Mouse (Mus musculus) heart, embryonic 14.5 days (tissue): ENCODE measurements around the gene R3hdm4. TPM values are rescaled to one million over a fixed set of nuclear protein-coding genes. Genes with fewer than 3 reads are reported as not detected.
A peak's percentile ranks its signal among the peaks of the same experiment; 100 is the strongest.

Source experiments
- ATAC-seq: fragments of 200-750 bp; cut with Nextera tagmentation; 2 replicates; pipeline ENCODE4 v1.8.0; 2017; ENCODE audit warnings: low read depth, moderate TSS enrichment; ENCODE audit not compliant: insufficient number of reproducible peaks, insufficient read depth, low FRiP score
- H3K27ac ChIP-seq, 2 experiments: fragments of 200-500 bp in 1 of 2; fragments of 300-500 bp in 1 of 2; sonication (generic) in 1 of 2; replicated peaks in 1 of 2; 2 replicates each; pipeline ENCODE4 v1.5.1; 2012 to 2014; ENCODE audit warnings: low read depth in 2 of 2, low read length in 2 of 2, control low read depth in 1 of 2, mild to moderate bottlenecking in 1 of 2, mixed read lengths in 1 of 2; ENCODE audit not compliant: control insufficient read depth in 1 of 2, insufficient read depth in 1 of 2
- H3K27me3 ChIP-seq: fragments of 300-500 bp; sonication (generic); 2 replicates; pipeline ENCODE4 v1.6.1; 2014; ENCODE audit warnings: mild to moderate bottlenecking, low read length, control low read depth; ENCODE audit not compliant: control insufficient read depth, insufficient read depth
- H3K36me3 ChIP-seq: fragments of 300-500 bp; sonication (generic); 2 replicates; pipeline ENCODE4 v1.6.1; 2014; ENCODE audit warnings: mild to moderate bottlenecking, control low read depth, low read length, mixed read lengths; ENCODE audit not compliant: control insufficient read depth, insufficient read depth
- H3K4me1 ChIP-seq, 2 experiments: fragments of 200-500 bp in 1 of 2; fragments of 300-500 bp in 1 of 2; sonication (generic) in 1 of 2; 2 replicates each; pipeline ENCODE4 v1.6.1; 2012 to 2014; ENCODE audit warnings: low read length in 2 of 2, control low read depth in 1 of 2, mixed read lengths in 1 of 2; ENCODE audit not compliant: control insufficient read depth in 2 of 2, insufficient read depth in 2 of 2
- H3K4me2 ChIP-seq: fragments of 300-500 bp; sonication (generic); 2 replicates; pipeline ENCODE4 v1.6.1; 2014; ENCODE audit warnings: mild to moderate bottlenecking, low read length
- H3K4me3 ChIP-seq, 2 experiments: fragments of 200-500 bp in 1 of 2; fragments of 300-500 bp in 1 of 2; sonication (generic) in 1 of 2; 2 replicates each; pipeline ENCODE4 v1.5.1; 2012 to 2014; ENCODE audit warnings: low read length in 2 of 2, mild to moderate bottlenecking in 2 of 2, control low read depth in 1 of 2, low read depth in 1 of 2, moderate library complexity in 1 of 2; ENCODE audit not compliant: control insufficient read depth in 1 of 2, insufficient read depth in 1 of 2
- H3K9ac ChIP-seq: fragments of 300-500 bp; sonication (generic); 2 replicates; pipeline ENCODE4 v1.6.1; 2014; ENCODE audit warnings: mild to moderate bottlenecking, low read length
- H3K9me3 ChIP-seq: fragments of 300-500 bp; sonication (generic); 2 replicates; pipeline ENCODE4 v1.6.1; 2016; ENCODE audit warnings: low read length, control low read depth; ENCODE audit not compliant: control insufficient read depth
- WGBS: fragments of 180-500 bp; shearing (Covaris S2); extraction: QIAGEN DNeasy Blood & Tissue Kit; methylation state at CpG from one replicate; pipeline ENCODE4 v1.1.7; 2014; 5-methylcytosine and 5-hydroxymethylcytosine counted together
- polyA plus RNA-seq: library from polyadenylated mRNA; unstranded; fragments of >200 nt; fragmentation: Nextera tagmentation; extraction: Ambion mirVana; gene quantifications from 2 replicates; pipeline ENCODE4 v1.2.1, GENCODE M21; 2014

R3hdm4 gene
- polyA plus RNA-seq = 96.7 and 98.5 TPM in 2 replicates

DNA sequence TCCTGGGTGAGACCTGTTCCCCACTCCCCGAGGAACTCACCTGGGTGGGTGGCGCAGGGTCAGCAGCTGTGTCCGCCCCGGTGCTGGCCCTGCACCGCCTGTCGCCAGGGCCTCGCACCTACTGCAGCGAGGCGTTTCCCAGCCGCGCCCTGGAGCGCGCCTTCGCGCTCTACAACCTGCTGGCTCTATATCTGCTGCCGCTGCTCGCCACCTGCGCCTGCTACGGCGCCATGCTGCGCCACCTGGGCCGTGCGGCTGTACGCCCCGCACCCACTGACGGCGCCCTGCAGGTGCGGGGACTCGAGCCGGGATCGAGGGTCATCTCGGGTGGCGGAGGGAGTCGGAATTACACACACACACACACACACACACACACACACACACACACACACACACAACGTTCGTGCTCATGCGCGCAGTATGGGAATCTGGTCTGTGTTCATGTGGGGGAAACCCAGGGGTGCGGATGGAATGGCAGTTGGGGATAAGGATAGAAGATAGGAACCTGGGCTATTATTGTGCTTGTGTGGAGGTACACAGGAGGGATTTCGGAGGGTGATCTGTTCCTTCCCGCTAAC, at the start of gene R3hdm4:
TSS of gene R3hdm4 (minus strand) at position 251 of the 578 bp plus-strand sequence.
- H3K4me2 ChIP-seq = peak within 1 kb of the TSS; percentile 69
- no peak within 1 kb of the TSS for H3K27ac ChIP-seq
- peaks cover 7 to 29% of the 10 kb centered on the region in 2 experiments for H3K4me1 ChIP-seq
- H3K27me3 ChIP-seq = peaks cover 62% of the 10 kb centered on the region
- H3K9ac ChIP-seq = peak within 1 kb of the TSS; percentile 47
- no peak for ATAC-seq
- 9% methylated on average over 40 of the region's 41 CpGs for WGBS
- H3K36me3 ChIP-seq = no peaks in the 10 kb centered on the region
- no peaks in the 10 kb centered on the region for H3K9me3 ChIP-seq
- peak within 1 kb of the TSS; percentile 14 to 38 for H3K4me3 ChIP-seq

DNA sequence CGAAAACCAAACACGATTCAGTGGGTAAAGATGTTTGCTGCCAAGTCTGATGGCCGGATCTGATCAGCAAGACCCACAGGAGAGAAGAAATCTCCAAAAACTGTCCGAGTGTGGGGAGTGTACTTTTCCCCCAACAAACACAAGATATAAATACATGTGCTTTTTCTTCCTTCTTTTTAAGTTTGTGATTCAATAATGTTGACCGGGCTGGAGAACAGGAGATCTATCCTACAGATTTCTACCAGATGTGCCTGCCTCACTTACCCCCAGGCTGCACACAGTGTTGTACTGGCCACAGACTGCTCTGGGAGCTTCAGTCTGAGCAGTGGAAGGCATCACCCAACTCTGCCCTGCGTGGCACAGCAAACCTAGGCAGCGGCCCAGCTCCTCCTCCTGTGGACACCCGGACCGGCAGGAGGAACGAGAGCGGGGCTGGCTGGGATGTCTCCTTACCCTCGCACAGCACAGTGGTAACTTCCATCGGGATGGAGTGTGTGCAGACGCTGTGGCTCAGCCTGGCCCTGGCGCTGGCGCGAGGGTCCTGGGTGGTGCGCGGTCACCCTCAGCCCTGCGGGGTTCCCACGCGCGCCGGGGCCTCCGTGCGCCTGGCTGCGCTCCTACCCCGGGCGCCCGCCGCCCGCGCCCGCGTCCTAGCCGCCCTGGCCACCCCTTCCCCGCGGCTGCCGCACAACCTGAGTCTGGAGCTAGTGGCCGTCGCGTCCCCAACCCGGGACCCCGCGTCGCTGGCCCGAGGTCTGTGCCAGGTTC, 49.6 kb upstream of the R3hdm4 start, which contains the start of gene Grin3b:
TSS of gene Grin3b (plus strand) at position 301 of the 768 bp plus-strand sequence.
- no peak for ATAC-seq
- peak within 1 kb of the TSS; percentile 59 for H3K9ac ChIP-seq
- H3K27ac ChIP-seq = no peak within 1 kb of the TSS
- H3K9me3 ChIP-seq = no peaks in the 10 kb centered on the region
- H3K4me2 ChIP-seq = peak within 1 kb of the TSS; percentile 82
- 8% methylated on average over 47 of the region's 47 CpGs for WGBS
- H3K4me1 ChIP-seq = peaks cover 2 to 12% of the 10 kb centered on the region in 2 experiments; a peak in 3 of 4 replicates
- H3K36me3 ChIP-seq = peaks cover 34% of the 10 kb centered on the region
- peak within 1 kb of the TSS; percentile 40 to 46 for H3K4me3 ChIP-seq
- peaks cover 20% of the 10 kb centered on the region for H3K27me3 ChIP-seq

DNA sequence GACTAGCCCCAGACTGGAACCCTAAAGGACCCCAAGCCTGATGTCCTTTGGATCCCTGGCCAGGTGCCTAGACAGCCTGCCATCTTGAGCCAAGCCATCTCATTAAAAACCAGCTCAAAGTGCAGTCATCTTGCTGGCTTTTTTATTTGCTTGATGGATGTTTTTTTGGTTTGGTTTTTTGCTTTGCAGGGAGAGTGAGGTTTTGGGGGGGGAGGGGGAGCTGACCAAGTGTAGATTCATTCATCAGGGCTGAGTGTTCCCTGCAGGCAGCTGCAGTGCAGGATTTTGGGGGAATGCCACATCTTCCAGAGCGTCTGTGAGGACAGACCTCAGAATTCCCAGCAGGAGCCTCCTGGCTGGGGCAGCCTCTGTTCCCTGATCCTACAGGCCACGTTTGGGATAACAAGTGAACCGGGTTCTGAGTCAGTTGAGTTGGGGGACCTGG, 48.1 kb upstream of the R3hdm4 start:
- no peaks in the 10 kb centered on the region for H3K9me3 ChIP-seq
- WGBS = 21% methylated on average over 3 of the region's 3 CpGs
- no peak overlapping the region for H3K4me3 ChIP-seq

DNA sequence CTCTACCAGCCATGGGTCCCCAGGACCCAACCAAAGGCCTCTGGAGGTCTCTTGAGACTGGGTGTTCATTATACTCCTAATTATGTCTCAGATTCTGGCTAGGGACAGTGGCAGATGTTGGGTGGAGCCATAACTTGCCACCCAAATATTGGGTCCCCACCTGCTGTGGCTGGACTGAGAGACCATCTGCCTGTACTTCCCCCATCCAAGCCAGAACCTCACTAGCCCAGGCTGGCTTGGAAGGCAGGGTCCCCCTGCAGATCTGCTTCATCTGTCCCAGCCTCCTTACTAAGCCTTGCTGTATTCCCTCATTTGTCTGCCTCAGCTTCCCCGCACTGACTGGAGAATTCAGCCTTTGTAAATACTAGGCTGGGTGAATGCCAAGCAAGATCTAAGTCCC, 47.2 kb upstream of the R3hdm4 start:
- no peak overlapping the region for H3K4me2 ChIP-seq
- H3K27ac ChIP-seq = no peak overlapping the region
- WGBS = 79% methylated on average over 1 of the region's 1 CpGs
- peaks cover 51% of the 10 kb centered on the region for H3K36me3 ChIP-seq
- H3K27me3 ChIP-seq = peaks cover 20% of the 10 kb centered on the region
- H3K9ac ChIP-seq = no peak overlapping the region
- no peak for ATAC-seq
- H3K4me3 ChIP-seq = no peak overlapping the region
- no peaks in the 10 kb centered on the region for H3K9me3 ChIP-seq
- H3K4me1 ChIP-seq = peaks cover 2 to 12% of the 10 kb centered on the region in 2 experiments; a peak in 3 of 4 replicates

More for the DNA sequence above, 48.1 kb upstream of the R3hdm4 start:
- Histone ChIP-seq H3K4me2 (no peak overlapping the region), H3K9ac (no peak overlapping the region), H3K27me3 (peaks cover 20% of the 10 kb centered on the region), H3K27ac (no peak overlapping the region), H3K36me3 (peaks cover 42% of the 10 kb centered on the region), H3K4me1 (peaks cover 2 to 12% of the 10 kb centered on the region in 2 experiments; a peak in 3 of 4 replicates)
- ATAC-seq = no peak

DNA sequence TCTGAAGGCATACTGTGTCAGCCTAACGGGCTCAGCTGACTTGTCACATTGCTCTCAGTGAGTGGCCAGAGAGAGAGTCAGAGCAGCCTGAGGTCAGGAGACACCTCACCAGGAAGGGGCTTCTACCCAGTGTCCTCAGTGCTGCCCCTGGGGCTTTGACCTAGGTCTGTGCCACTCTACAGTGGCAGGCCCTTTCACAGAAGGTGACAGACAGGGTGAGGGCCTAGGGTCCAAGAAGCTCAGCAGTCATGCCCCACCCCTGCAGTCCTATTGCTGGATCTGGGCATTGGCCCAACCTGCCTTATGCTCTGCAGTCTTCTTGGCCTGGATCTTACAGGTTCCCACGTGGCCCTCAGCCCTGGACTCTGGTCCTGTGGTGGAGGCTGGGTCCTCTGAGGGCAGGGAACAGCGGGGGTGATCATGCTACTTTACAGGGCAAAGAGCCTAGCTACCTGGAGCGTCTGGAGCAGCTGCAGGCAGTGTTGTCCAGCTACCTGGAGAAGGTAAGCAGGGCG, 45.9 kb upstream of the R3hdm4 start:
- peaks cover 64% of the 10 kb centered on the region for H3K36me3 ChIP-seq
- H3K27ac ChIP-seq = no peak overlapping the region
- no peak overlapping the region for H3K4me3 ChIP-seq
- peaks cover 2 to 9% of the 10 kb centered on the region in 2 experiments; a peak in 2 of 4 replicates for H3K4me1 ChIP-seq
- peaks cover 12% of the 10 kb centered on the region for H3K27me3 ChIP-seq
- ATAC-seq = no peak; the same call in 1 of the 2 replicates
- no peaks in the 10 kb centered on the region for H3K9me3 ChIP-seq
- no peak overlapping the region for H3K4me2 ChIP-seq
- H3K9ac ChIP-seq = no peak overlapping the region
- WGBS = 94% methylated on average over 5 of the region's 5 CpGs

DNA sequence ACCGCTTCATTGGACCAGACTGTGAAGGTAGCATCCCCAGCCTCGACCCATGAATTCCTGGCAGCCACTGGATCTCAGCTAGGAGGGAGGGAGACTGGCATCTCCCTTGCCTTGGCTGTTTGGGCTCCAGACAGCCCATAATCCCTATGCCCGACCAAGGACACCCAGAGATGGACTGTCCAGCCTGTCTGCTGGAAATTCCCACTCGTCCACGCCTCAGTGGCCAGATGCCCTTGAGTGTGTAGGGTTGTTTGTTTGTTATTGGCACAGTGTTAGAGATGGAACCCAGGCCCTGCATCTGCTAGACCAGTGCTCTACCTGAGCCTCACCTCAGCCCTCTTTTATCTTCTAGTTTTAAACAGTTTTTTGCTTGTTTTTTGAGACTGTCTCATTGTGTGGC, 44.3 kb upstream of the R3hdm4 start:
- 88% methylated on average over 5 of the region's 5 CpGs for WGBS
- H3K36me3 ChIP-seq = peaks cover 74% of the 10 kb centered on the region
- peaks cover 3 to 8% of the 10 kb centered on the region in 2 experiments for H3K4me1 ChIP-seq
- peaks cover under 1% of the 10 kb centered on the region for H3K27me3 ChIP-seq
- no peak overlapping the region for H3K27ac ChIP-seq
- H3K9ac ChIP-seq = no peak overlapping the region
- no peaks in the 10 kb centered on the region for H3K9me3 ChIP-seq
- no peak overlapping the region for H3K4me2 ChIP-seq
- H3K4me3 ChIP-seq = no peak overlapping the region
- no peak for ATAC-seq

DNA sequence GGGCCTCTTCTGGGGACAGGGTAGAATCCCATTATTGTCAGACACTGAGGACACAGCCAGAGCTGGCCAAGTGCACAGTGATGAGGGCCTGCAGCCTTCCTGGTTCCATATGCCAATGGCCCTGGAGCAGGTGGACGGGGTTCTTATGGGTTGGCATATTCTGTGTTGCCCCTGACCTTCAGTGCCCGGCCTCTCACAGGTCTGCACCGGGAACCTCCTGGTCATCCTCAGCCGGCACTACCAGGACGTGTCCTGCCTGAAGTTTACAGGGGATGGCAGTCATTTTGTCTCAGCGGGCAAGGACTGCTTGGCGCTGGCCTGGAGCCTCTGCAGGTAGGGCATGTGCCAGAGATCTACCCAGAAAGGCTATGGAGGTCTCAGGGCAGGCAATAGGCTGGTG, 43.7 kb upstream of the R3hdm4 start:
- Histone ChIP-seq H3K27me3 (no peaks in the 10 kb centered on the region; the same call in none of the 2 replicates), H3K4me1 (peaks cover 3 to 8% of the 10 kb centered on the region in 2 experiments), H3K9ac (no peak overlapping the region), H3K36me3 (peaks cover 74% of the 10 kb centered on the region), H3K4me3 (no peak overlapping the region), H3K4me2 (no peak overlapping the region), H3K27ac (no peak overlapping the region), H3K9me3 (no peaks in the 10 kb centered on the region)
- WGBS = 95% methylated on average over 7 of the region's 7 CpGs
- ATAC-seq = no peak
